Mouse (Mus musculus) bone marrow, adult 2 months (tissue): ENCODE measurements around the gene Hsd3b7.
A peak's percentile ranks its signal among the peaks of the same experiment; 100 is the strongest.

Experiments used
- CTCF ChIP-seq: fragments of 200-500 bp; IDR thresholded peaks from 2 replicates; pipeline ENCODE4 v1.5.1; 2011; ENCODE audit warnings: low read length, control low read depth; ENCODE audit not compliant: control insufficient read depth, insufficient read depth
- POLR2A ChIP-seq: fragments of 200-500 bp; IDR thresholded peaks from 2 replicates; pipeline ENCODE4 v1.6.1; 2011; ENCODE audit warnings: low read depth, mild to moderate bottlenecking, control low read depth, low read length, borderline replicate concordance; ENCODE audit not compliant: control insufficient read depth

DNA sequence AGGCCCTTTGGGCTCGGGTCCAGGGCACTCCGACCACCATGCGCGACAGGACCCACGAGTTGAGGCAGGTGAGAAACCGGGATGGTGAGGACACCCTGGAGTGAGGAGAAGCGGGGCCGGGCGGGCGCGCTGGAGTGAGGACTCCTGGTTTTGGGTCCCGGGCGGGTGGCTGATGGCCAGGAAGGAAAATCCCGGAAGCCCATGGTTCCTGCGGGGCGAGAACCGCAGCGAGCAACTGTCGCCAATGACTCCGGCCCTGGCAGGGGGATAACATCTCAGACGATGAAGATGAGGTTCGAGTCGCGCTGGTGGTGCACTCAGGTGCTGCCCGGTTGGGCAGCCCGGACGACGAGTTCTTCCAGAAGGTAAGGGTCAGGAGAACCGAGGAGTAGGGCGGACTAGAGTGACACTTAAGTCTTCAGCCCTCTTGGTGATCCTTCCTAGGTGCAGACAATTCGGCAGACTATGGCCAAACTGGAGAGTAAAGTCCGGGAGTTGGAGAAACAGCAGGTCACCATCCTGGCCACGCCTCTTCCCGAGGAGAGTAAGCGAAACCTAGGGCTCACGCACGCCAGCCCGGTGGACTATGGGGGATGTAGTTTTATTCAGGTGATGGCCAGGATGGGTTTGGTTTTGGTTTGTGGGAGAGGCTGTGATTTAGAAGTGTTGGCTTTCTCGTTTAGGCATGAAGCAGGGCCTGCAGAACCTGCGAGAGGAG, 41.8 kb downstream of the Hsd3b7 start:
- no peak for TF ChIP-seq CTCF
- peak; percentile 47; the same call in 1 of the 2 replicates for TF ChIP-seq POLR2A
